Mouse (Mus musculus) left cerebral cortex, adult 11 months (tissue): Measurements from ENCODE around the gene 2410002F23Rik.
"Not testable (repeated sequence)": the region's sequence is repeated elsewhere in the genome, so short reads cannot be mapped to it uniquely, and the experiment has no call there.

Experiments
- DNase-seq: peaks from one replicate; pipeline ENCODE4 v3.0.0; 2022; ENCODE audit warnings: low spot score

Gene 2410002F23Rik

GRCm38 (mm10) chr7:44246055-44246983 is at the start of gene 2410002F23Rik, which contains the start of gene 1700028J19Rik:
Gene 2410002F23Rik (plus strand): TSS chr7:44246722.
Gene 1700028J19Rik (minus strand): TSS chr7:44246695.
- peak; percentile 87 for DNase-seq

GRCm38 (mm10) chr7:44197891-44198290 is 48.6 kb upstream of the 2410002F23Rik start, which contains the start of gene Klk1b3:
Gene Klk1b3 (plus strand): TSS chr7:44198191.
- no peak for DNase-seq

- DNase-seq, result not testable (repeated sequence)
Observed at GRCm38 (mm10) chr7:44207135-44207534, 39.4 kb upstream of the 2410002F23Rik start, which contains the start of gene Klk1b4. Gene Klk1b4 (plus strand): TSS chr7:44207435.

GRCm38 (mm10) chr7:44208307-44208706 is 38.2 kb upstream of the 2410002F23Rik start:
- no peak for DNase-seq

- no peak for DNase-seq
Observed at GRCm38 (mm10) chr7:44215645-44216044, 30.9 kb upstream of the 2410002F23Rik start, which contains the start of gene Klk1b5. Gene Klk1b5 (plus strand): TSS chr7:44215945.

- not testable (repeated sequence) for DNase-seq
Observed at GRCm38 (mm10) chr7:44221601-44222000, 24.9 kb upstream of the 2410002F23Rik start.

- DNase-seq, result not testable (repeated sequence)
Observed at GRCm38 (mm10) chr7:44222335-44222734, 24.2 kb upstream of the 2410002F23Rik start.

GRCm38 (mm10) chr7:44225076-44225475 is 21.4 kb upstream of the 2410002F23Rik start, which contains the start of gene Klk1:
Gene Klk1 (plus strand): TSS chr7:44225360.
- no peak for DNase-seq

GRCm38 (mm10) chr7:44235909-44236308 is 10.6 kb upstream of the 2410002F23Rik start, which contains the start of gene Gm36864:
Gene Gm36864 (plus strand): TSS chr7:44236177.
- no peak for DNase-seq

GRCm38 (mm10) chr7:44239913-44240312 is 6.6 kb upstream of the 2410002F23Rik start:
- DNase-seq, result no peak

GRCm38 (mm10) chr7:44240712-44241111 is 5.8 kb upstream of the 2410002F23Rik start:
- DNase-seq, result no peak

- no peak for DNase-seq
Observed at GRCm38 (mm10) chr7:44241163-44241562, 5.4 kb upstream of the 2410002F23Rik start.

GRCm38 (mm10) chr7:44244080-44244479 is 2.4 kb upstream of the 2410002F23Rik start:
- no peak for DNase-seq

- DNase-seq, result peak; percentile 33
Observed at GRCm38 (mm10) chr7:44246984-44247470, 505 bp downstream of the 2410002F23Rik start.

- no peak for DNase-seq
Observed at GRCm38 (mm10) chr7:44247971-44248370, 1.4 kb downstream of the 2410002F23Rik start.

- DNase-seq, result no peak
Observed at GRCm38 (mm10) chr7:44249248-44249647, 2.7 kb downstream of the 2410002F23Rik start.

- DNase-seq, result not testable (repeated sequence)
Observed at GRCm38 (mm10) chr7:44250732-44251275, 4.3 kb downstream of the 2410002F23Rik start.

- no peak for DNase-seq
Observed at GRCm38 (mm10) chr7:44253023-44253616, 6.6 kb downstream of the 2410002F23Rik start.

- no peak for DNase-seq
Observed at GRCm38 (mm10) chr7:44254930-44255329, 8.4 kb downstream of the 2410002F23Rik start.

GRCm38 (mm10) chr7:44257278-44257677 is 10.8 kb downstream of the 2410002F23Rik start, which contains the start of gene Acp4:
Gene Acp4 (minus strand): TSS chr7:44257378.
- no peak for DNase-seq

- no peak for DNase-seq
Observed at GRCm38 (mm10) chr7:44260410-44260809, 13.9 kb downstream of the 2410002F23Rik start.

- DNase-seq, result no peak
Observed at GRCm38 (mm10) chr7:44261147-44261546, 14.6 kb downstream of the 2410002F23Rik start, which contains the start of gene Gm15517. Gene Gm15517 (plus strand): TSS chr7:44261447.
